Mouse (Mus musculus) bone marrow, adult 2 months (tissue): ENCODE results near the gene Phgr1. TPM values are rescaled to one million over a fixed set of nuclear protein-coding genes. Genes with fewer than 3 reads are reported as not detected.

Experiments used
- H3K27ac ChIP-seq: fragments of 200-500 bp; 2 replicates; pipeline ENCODE4 v1.5.1; 2012; ENCODE audit warnings: low read depth, mild to moderate bottlenecking, control low read depth, inconsistent platforms, low read length; ENCODE audit not compliant: control insufficient read depth, poor library complexity, insufficient read depth
- H3K4me1 ChIP-seq: fragments of 200-500 bp; 2 replicates; pipeline ENCODE4 v1.6.1; 2011; ENCODE audit warnings: low read length; ENCODE audit not compliant: control insufficient read depth, insufficient read depth
- H3K4me3 ChIP-seq: fragments of 200-500 bp; replicated peaks from 2 replicates; pipeline ENCODE3; 2011; ENCODE audit warnings: mild to moderate bottlenecking, low read depth, low read length, control low read depth; ENCODE audit not compliant: control insufficient read depth
- CTCF ChIP-seq: fragments of 200-500 bp; IDR thresholded peaks from 2 replicates; pipeline ENCODE4 v1.5.1; 2011; ENCODE audit warnings: low read length, control low read depth; ENCODE audit not compliant: control insufficient read depth, insufficient read depth
- POLR2A ChIP-seq: fragments of 200-500 bp; IDR thresholded peaks from 2 replicates; pipeline ENCODE4 v1.6.1; 2011; ENCODE audit warnings: low read depth, mild to moderate bottlenecking, control low read depth, low read length, borderline replicate concordance; ENCODE audit not compliant: control insufficient read depth
- WGBS: fragments of 180-500 bp; shearing (Covaris S2); methylation state at CpG from one replicate; pipeline ENCODE4 v1.1.7; 2018; 5-methylcytosine and 5-hydroxymethylcytosine counted together
- polyA plus RNA-seq: library from polyadenylated mRNA; stranded (reverse); fragments of >200 nt; gene quantifications from 2 replicates; pipeline ENCODE4 v1.2.4, GENCODE M21; 2011; ENCODE audit warnings: low replicate concordance; ENCODE audit not compliant: missing spikeins, insufficient read depth, insufficient read length

The Phgr1 gene
- polyA plus RNA-seq, 1 experiment: not detected

DNA sequence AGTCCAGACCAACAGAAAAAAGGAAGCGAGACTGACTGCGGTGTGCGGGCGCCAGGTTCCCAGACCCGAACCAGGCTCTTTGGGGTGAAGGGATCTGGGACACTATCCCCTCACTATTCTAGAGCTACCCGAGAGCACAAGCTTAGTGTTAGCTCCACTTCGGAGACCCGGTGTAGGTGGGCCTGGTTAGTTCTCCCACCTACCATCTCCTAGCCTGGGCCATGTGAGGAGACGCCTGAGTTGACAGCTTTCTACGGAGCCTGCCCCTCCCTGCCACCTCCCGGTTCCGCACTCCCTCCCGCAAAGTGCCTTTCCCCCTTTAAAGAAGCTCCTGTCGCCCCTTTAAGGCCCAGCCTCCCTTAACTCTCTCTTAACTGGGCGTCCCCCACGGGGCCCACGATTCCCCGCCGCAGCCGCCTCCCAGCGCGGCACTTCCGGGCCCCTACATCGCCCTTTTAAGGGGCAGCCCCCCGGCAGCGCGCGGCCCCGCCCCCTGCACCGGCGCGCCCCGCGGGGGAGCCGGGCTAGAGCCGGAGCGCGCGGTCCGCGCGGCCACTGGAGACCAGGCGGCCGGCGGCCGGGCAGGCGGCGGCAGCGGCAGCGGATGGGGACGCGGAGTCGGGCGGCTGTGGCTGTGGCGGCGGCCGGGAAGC, 27.2 kb upstream of the Phgr1 start, which contains the start of gene Inafm2:
Gene Inafm2 (plus strand): TSS at position 527 of the 653 bp plus-strand sequence.
- H3K4me3 ChIP-seq: peak within 1 kb of the TSS; percentile 95
- H3K4me1 ChIP-seq: no peaks in the 10 kb centered on the region; the same call in none of the 2 replicates
- peak within 1 kb of the TSS; percentile 46 for H3K27ac ChIP-seq
- WGBS: 10% methylated on average over 57 of the region's 57 CpGs
- TF ChIP-seq CTCF: no peak
- TF ChIP-seq POLR2A: peak; percentile 49; the same call in 1 of the 2 replicates

- WGBS: 3% methylated on average over 113 of the region's 113 CpGs
- peak overlapping the region; percentile 46 for H3K27ac ChIP-seq
- TF ChIP-seq POLR2A: peak; percentile 10; the same call in 1 of the 2 replicates
- no peak for TF ChIP-seq CTCF
- H3K4me1 ChIP-seq: no peaks in the 10 kb centered on the region; the same call in none of the 2 replicates
- peak overlapping the region; percentile 95 for H3K4me3 ChIP-seq
Observed at GRCm38 (mm10) chr2:118745915-118746901, 26.4 kb upstream of the Phgr1 start.

- no peak overlapping the region for H3K27ac ChIP-seq
- no peaks in the 10 kb centered on the region; the same call in none of the 2 replicates for H3K4me1 ChIP-seq
- peak overlapping the region; percentile 45 for H3K4me3 ChIP-seq
- TF ChIP-seq POLR2A (no peak), CTCF (no peak)
- 8% methylated on average over 10 of the region's 10 CpGs for WGBS
Observed at GRCm38 (mm10) chr2:118747301-118747960, 25.1 kb upstream of the Phgr1 start.

DNA sequence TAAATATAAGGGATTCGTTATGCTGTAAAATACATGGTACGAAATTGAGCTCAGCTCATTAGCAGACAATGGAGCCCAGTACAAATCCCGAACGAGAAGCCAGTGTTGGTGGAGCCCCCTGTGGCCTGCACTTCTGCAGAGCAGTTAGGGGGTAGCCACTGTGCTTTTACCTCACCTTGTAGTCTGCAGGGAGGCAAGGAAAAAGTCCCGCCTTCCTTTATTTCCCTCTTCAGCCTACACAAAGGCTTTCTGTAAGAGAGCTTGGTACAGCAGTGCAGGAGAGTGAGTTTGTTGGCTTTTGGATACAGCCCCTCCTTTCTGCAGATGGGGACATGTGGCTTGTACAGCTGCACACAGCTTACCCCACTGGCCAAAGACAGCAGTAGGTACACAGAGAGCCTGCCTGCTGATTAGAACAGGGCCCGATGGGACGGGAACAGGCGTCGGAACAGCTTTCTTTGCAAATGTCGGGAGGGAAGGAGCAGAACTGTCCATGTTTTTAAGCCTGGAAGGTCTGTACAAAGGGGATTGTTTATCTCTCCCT, 23.2 kb upstream of the Phgr1 start:
- no peak for TF ChIP-seq POLR2A
- no peak for TF ChIP-seq CTCF
- 76% methylated on average over 10 of the region's 10 CpGs for WGBS
- Histone ChIP-seq H3K27ac (no peak overlapping the region), H3K4me1 (no peaks in the 10 kb centered on the region; the same call in none of the 2 replicates), H3K4me3 (no peak overlapping the region)

GRCm38 (mm10) chr2:118750476-118750875, 22.1 kb upstream of the Phgr1 start:
- no peaks in the 10 kb centered on the region; the same call in 1 of the 2 replicates for H3K4me1 ChIP-seq
- WGBS: 47% methylated on average over 8 of the region's 8 CpGs

DNA sequence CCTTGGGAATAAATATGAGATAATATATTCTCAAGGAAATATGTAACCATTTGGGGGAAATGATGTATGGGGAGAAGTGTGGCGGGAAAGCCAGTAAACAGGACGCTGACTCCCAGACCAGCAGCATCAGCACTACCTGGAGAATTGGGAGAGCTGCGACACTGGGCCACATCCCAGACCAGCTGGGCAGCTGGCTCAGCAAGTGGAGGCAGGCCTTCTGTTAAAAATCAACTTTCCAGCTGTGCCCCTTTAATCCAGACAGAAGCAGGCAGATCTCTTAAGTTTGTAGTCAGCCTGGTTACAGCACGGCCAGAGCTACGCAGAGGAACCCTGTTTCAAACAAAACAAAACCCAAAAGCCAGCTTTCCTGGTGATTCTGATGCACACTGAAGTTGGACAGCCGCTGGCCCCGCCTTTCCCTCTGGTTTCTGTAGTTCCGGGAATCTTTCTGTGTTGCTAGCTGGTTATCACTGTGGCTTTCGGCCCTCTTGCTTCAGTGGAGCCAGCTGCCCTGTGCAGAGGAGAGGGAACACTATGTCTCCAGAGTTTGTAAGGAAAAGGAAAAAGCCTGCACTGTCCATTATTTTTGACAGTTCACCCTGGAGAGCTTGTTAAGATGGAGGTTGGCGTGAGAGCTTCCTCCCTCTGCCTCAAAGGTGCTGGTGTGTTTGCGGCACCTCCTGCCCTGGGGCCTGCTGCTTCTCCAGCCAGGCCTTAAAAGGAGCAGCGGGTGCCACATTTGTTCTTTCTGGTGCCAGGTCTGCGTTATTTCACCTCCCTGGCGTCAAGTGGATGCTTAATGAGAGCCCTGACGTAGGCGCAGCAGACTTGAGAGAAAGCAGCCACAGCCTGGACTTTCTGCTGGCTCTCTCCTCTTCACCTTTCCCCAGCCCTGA, 20.4 kb upstream of the Phgr1 start:
- TF ChIP-seq POLR2A: no peak
- TF ChIP-seq CTCF: no peak
- H3K4me1 ChIP-seq: no peaks in the 10 kb centered on the region; the same call in 1 of the 2 replicates
- WGBS: 77% methylated on average over 16 of the region's 16 CpGs
- peak overlapping the region; percentile 2 for H3K27ac ChIP-seq
- H3K4me3 ChIP-seq: no peak overlapping the region

More at GRCm38 (mm10) chr2:118750476-118750875, 22.1 kb upstream of the Phgr1 start:
- H3K4me3 ChIP-seq: no peak overlapping the region
- H3K27ac ChIP-seq: peak overlapping the region; percentile 19; the same call in 1 of the 2 replicates
- TF ChIP-seq CTCF (no peak), POLR2A (no peak)

- TF ChIP-seq POLR2A: no peak
- TF ChIP-seq CTCF: no peak
- Histone ChIP-seq H3K4me3 (no peak overlapping the region), H3K27ac (peak overlapping the region; percentile 2; the same call in 1 of the 2 replicates), H3K4me1 (no peaks in the 10 kb centered on the region; the same call in 1 of the 2 replicates)
- 55% methylated on average over 4 of the region's 4 CpGs for WGBS
Observed at GRCm38 (mm10) chr2:118752792-118753108, 19.8 kb upstream of the Phgr1 start.
